Mouse (Mus musculus): ENCODE measurements at regions not wholly inside any gene's neighbourhood (a gene's known extent, or its start where the extent isn't known, plus 50 kb on each side); places are given as distances from the start of the nearest gene placed in this dataset.

- no peak for DNase-seq
These were observed 187.9 kb upstream of the Gm38303 start for GRCm38 (mm10) chr3:10523359-10523758.

GRCm38 (mm10) chr3:10512186-10512585, 176.7 kb upstream of the Gm38303 start:
- DNase-seq, result peak; percentile 64

GRCm38 (mm10) chr3:10511376-10511775, 175.9 kb upstream of the Gm38303 start:
- DNase-seq, result no peak
